Mouse (Mus musculus) thymus, postnatal 4 days (tissue): ENCODE measurements around the gene Scrn2.

Experiments
- DNase-seq: peaks from one replicate; pipeline ENCODE4 v3.0.0; 2021

The Scrn2 gene

GRCm38 (mm10) chr11:97050944-97051586 lies 21.3 kb downstream of the Scrn2 start:
- peak; percentile 23 for DNase-seq

- peak; percentile 43 for DNase-seq
These were observed 22.5 kb downstream of the Scrn2 start for GRCm38 (mm10) chr11:97052219-97052646.

GRCm38 (mm10) chr11:97063274-97063920 lies 33.7 kb downstream of the Scrn2 start:
- DNase-seq, result no peak

- peak; percentile 50 for DNase-seq
These were observed 34.2 kb downstream of the Scrn2 start for GRCm38 (mm10) chr11:97063921-97064295.

GRCm38 (mm10) chr11:97065538-97066295 lies 36.0 kb downstream of the Scrn2 start:
- no peak for DNase-seq

- DNase-seq, result no peak
These were observed 37.1 kb downstream of the Scrn2 start for GRCm38 (mm10) chr11:97066656-97067360.

- no peak for DNase-seq
These were observed 39.6 kb downstream of the Scrn2 start for GRCm38 (mm10) chr11:97069333-97069732.

GRCm38 (mm10) chr11:97069770-97070169 lies 40.0 kb downstream of the Scrn2 start:
- no peak for DNase-seq

- no peak for DNase-seq
These were observed 41.4 kb downstream of the Scrn2 start for GRCm38 (mm10) chr11:97071129-97071528.

GRCm38 (mm10) chr11:97072533-97072932 lies 42.8 kb downstream of the Scrn2 start:
- DNase-seq, result peak; percentile 37

- no peak for DNase-seq
These were observed 44.5 kb downstream of the Scrn2 start for GRCm38 (mm10) chr11:97074235-97074634.

- DNase-seq, result peak; percentile 52
These were observed 49.0 kb downstream of the Scrn2 start for GRCm38 (mm10) chr11:97078751-97079150.

- DNase-seq, result no peak
These were observed 50.6 kb downstream of the Scrn2 start for GRCm38 (mm10) chr11:97080291-97080690.

GRCm38 (mm10) chr11:97082977-97083376 lies 53.2 kb downstream of the Scrn2 start:
- peak; percentile 52 for DNase-seq
